Mouse (Mus musculus): Measurements from ENCODE around the gene Epb41.
A peak's percentile ranks its signal among the peaks of the same experiment; 100 is the strongest.

The Epb41 gene

DNA sequence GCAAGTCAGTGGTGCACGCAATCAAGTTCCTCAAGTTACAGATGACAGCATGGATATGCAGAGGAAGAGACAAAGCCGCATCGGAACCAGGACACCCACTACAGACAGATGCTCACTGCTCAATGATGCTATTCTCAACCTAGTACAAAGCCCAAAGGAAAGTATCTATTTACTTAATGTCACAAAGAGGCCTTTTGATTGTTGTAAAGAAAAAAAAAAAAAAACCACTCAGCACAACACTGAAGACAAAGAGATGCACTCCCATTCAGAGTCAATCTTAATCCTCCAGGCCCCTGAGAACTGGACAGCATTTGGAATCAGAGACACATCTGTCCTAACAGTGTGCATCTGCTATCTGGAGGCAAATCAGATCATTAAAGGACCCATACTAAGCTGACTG lies 63.5 kb downstream of the Epb41 start:
- no peak for DNase-seq (ENCODE audit: low read depth in 1 of 2, low spot score in 2 of 2)

DNA sequence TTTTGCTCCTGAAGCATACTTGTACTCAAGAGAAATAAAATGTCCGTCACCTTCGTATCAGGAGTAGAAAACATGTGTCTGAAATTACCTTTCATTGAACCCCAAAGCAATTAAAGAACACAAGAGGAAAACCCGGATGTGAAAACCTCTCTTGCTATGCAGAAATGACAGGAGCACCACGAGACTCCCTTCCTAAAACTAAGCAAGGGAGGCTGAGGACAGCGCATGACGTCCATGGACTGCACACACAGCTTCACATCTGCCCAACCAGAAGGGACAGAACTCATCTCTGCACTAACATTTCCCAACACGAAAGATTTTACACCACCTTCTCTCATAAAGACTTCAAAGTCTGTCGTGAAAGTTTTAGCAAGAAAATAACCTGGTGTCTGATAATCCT lies 64.7 kb downstream of the Epb41 start:
- DNase-seq (ENCODE audit: low read depth in 1 of 2, low spot score in 2 of 2), result peak in 1 of 2 experiments; percentile 10

DNA sequence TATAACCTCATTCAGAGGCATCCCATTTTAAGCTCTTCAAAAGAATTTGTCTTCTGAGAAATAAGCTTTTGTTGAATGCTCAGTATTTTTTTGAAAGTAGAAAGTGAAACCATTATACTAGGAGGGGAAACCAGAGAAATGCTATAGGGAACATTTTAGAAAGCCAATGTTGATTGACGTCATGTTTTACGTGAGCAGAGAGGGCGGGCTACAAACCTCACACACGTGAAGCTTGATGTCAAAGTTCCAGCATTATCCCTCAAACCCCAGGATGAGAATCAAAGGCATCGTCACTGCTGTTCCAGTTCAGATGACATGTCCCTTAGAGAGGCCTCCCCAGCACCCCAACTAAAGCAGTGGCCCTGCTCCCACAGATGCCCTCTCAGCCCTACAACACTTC lies 66.9 kb downstream of the Epb41 start:
- DNase-seq (ENCODE audit: low read depth in 1 of 2, low spot score in 2 of 2), result peak in 1 of 2 experiments; percentile 35

DNA sequence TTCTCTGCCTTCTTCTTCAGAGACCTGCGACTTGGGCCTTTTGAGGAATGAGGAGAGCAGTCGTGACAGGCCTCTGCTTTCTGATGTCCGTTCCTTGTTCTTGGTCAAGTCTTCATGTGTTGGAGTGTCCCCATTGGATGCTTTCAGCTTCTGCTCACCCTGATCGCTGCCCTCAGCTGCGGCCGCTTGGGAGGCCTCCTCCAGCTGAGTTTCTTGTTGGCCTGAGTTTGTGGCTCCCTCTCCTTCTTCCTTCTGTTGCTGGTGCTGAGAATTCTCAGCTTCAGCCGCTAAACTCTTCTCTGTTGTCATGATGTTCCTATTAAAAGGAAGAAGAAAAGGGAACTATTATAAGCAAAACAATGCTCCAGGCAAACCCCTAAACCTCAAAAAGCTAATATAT lies 68.0 kb downstream of the Epb41 start:
- peak in 1 of 2 experiments; percentile 6 for DNase-seq (ENCODE audit: low read depth in 1 of 2, low spot score in 2 of 2)

DNA sequence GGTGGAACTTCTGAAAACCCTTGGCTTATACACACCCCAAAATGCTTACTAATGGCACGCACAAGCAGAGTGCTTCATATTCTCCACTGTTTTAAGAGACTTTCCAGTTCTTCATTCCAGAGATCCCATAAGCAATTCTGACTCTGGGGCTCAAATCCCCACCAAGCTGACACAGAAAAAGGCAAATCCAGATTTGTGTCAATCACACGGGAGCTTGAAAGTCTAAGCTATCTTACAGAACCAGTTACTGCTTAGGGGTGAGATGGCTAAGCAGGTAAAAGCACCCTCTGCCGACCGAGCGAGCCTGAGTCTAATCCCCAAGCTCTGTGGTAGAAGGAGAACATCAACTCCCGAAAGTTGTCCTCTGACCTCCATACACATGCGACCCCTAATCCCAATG lies 76.5 kb downstream of the Epb41 start:
- DNase-seq (ENCODE audit: low read depth in 1 of 2, low spot score in 2 of 2), result no peak

DNA sequence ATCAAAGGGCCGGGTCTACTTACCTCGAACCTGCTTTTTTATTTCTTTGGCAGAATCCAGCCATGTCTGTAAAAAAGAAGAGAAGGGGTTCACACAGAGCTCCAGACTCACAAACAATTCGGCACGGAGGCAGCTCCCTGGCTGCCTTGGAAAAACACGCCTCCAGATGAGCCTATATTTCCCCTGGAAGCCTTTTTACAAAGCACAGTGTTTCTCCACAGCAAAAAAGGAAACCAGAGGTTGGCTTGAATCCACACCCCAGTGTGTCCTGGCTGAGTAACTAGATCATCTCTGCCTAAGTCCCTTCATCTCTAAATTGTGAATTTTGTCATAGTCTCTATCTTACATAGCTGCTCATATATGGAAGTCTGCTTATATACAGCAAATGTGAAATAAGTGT lies 77.6 kb downstream of the Epb41 start:
- DNase-seq (ENCODE audit: low read depth in 1 of 2, low spot score in 2 of 2), result no peak

DNA sequence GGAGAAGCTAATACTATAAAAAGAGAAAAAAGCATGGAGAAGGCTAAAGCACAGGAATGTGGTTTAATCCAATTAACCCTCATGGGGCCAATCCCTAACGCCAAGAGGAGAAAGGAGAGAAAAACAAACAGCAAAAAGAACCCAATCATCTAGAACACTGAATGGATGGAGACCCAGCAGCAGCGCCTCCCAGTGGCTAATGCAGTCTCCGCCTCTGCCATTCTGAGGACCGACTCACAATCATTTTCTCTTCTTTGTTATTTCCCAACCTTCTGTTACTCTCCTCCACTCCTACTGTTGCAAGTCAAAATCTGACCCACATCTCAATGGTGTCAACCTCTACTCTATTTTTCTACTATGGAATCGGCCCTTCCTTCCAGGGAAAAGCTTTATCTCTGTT lies 78.1 kb downstream of the Epb41 start:
- no peak for DNase-seq (ENCODE audit: low read depth in 1 of 2, low spot score in 2 of 2)

DNA sequence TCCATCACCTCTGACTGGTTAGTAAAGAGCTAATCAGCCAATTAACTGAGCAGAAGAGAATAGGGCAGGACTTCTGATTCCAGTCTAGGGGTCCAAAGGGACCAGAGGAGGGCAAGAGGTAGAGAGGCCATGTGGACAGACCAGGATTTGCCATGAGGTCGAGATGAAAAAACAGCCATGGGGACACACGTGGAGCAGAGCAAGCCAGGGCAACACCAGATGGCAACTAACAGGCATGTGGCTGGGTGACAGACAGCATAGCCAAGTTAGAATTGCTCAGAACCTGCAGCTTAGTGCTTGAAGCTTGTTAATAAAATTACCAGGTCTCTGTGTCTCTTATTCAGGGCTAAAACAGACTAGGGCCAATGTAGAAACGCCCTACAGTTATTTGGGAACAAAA lies 81.3 kb downstream of the Epb41 start:
- no peak for DNase-seq (ENCODE audit: low read depth in 1 of 2, low spot score in 2 of 2)

DNA sequence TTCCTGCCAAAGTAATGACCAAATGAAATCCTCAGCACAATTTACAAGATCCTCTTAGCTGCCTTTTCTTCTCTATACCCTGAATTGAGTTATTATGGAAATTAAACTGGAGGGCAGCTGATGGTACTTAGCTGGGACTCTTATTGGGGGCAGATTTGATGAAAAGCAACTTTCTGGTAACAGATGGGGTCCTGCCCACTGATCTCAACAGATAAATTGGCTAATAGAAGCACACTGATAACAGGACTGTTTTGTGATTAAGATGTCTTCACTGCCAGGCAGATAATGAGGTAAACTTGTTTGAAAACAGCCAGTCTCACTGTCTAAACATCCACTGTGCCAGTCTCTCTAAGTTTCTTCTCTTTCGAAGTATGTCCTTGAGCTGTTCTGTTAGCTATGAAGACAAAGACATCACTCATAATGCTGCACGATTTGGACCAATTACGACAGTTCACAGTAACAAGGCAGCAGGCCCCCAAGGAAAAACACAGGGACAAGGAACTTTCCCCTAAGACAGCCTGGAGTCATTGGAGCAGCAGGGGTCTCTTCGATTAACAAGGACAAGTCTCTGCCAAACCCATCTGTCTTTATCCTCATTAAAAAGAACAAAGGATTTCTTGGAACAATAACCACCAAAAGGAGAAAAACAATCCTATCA lies 92.1 kb downstream of the Epb41 start:
- DNase-seq (ENCODE audit: low read depth in 1 of 2, low spot score in 2 of 2), result no peak

DNA sequence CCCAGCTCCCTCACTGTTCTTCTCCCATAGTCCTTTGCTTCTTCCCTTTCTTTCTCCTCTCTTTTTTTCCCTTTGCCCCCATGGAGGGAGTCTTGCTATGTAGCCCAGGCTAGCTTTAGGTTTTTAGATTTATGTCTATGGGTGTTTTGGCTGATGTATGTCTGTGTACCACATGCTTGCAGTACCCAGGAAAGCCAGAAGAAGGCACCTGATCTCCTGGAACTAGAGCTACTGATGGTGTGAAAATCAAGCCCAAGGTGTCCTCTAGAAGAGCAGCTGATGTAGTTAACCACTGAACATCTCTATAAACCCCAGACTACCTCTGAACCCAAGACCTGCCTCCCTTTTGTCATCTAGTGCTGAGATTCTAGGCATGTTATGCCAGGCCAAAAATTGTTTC lies 93.4 kb downstream of the Epb41 start:
- DNase-seq (ENCODE audit: low read depth in 1 of 2, low spot score in 2 of 2), result no peak

DNA sequence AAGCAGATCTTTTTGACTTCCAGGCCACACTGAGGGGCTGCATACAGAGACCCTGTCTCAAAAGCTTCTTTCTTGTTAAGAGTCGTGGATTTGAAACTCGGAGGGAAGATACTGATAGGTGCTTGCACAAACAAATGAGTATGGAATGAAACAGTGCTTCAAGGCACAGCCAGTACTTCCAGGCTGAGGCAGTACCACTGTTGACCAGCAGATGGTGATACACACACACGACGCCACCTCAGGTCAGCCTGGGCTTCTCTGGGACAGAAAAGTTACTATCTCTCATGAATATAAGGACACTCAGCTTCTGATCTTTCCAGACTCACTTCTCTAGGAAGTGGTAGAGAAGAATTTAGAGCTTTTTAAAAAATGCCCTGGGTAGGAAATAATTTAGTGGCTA lies 97.9 kb downstream of the Epb41 start:
- DNase-seq (ENCODE audit: low read depth in 1 of 2, low spot score in 2 of 2), result peak; percentile 9 to 62

DNA sequence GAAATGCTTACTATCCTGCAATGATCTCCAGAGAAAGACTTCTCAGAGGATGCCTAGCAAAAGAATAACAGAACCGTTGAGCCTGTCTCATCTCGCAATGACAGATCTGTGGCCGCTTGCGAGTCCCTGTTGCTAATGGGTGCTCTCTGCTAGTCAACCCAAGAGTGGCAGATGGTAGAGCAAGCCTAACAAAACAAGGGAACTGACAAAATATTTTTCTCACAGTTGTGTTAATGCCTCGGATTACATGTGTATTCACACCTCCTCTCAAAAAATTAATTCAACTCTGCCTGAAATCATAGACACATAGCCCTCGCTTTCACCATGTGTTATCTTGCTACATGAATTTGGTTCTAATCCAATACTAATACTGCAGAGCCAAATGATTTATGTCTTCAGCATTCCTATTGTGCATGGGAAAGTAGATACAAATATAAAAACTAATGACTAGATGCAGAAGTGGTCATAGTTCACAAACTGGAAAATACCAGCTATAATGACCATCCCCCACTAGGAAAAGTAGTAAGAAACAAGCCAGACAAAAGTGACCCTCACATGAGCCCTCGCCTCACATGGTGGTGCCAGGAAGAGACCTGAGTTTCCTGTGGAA lies 104.8 kb downstream of the Epb41 start:
- no peak for DNase-seq (ENCODE audit: low read depth in 1 of 2, low spot score in 2 of 2)

DNA sequence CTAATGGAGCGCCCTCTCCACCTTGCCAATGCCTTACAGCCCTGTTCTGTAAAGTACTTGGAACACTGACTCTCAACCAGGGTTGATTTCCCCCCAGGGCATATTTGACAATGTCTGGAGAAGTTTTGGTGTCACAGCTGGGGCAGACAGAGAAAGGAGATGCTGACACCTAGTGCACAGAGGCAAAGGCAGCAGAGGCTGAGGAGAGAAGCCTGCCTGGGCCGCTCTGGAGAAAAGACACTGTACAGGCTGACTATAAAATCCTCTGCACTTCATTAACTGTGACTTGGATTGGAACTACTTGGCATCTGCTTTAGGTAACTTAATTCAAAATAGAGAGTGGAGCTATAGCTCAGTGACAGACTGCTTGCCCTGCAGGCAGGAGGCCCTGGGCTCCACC lies 106.2 kb downstream of the Epb41 start:
- DNase-seq (ENCODE audit: low read depth in 1 of 2, low spot score in 2 of 2), result no peak

DNA sequence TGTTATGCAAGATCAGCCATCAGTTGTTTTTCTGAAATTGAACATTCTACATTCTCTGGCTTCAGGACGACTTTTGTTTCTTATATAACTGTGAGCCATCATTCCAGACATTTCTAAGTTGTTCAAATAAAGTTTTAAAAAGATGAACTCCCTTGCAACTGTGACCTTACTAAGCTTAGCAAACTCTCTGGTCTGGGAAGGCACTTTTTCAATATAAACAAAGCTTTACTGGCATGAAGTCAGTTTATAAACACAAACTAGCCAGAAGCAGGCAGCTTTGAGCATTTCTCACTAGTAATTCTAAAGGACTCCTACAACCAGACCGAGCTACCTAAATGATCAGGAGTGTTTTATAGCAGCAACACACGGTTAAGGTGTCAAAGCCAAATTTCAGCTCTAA lies 118.0 kb downstream of the Epb41 start:
- DNase-seq (ENCODE audit: low read depth in 1 of 2, low spot score in 2 of 2), result no peak

DNA sequence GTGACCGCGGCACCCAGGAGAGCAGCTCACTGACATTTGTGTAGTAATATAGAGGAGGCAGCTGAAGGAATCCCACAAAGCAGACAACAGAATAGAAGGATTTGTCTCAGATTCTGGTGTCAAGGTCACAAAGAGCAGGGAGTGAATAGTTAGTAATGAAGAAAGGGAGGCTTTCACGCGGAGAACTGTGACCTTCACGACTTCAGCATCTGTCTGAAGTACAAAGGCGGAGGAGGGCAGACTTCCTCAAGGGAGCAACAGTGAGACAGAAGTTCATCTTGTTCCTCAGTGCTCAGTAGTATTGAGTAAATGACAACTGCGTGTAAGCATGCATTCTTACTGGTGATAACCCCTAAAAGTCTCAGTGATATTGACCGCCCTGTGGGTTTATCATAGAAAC lies 124.5 kb downstream of the Epb41 start:
- no peak for DNase-seq (ENCODE audit: low read depth in 1 of 2, low spot score in 2 of 2)

DNA sequence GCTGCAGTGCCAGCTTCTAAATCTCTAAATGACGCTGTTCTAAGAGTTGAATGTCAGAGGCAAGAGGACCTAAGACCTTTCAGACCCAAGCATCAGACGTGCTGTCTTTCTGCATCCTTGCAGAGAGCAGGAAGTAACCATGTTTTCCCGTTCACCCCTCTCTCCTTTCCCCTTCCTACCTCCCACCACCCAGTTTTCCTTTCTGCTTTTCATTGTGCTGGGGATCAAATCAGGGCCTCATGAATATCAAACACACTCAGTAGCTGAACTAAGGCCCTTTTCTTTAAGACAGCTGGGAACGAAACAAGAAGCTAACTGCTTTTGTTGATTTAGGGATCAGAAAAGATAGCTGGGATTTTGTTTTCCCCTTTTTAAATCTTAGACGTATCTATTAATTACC lies 125.2 kb downstream of the Epb41 start:
- DNase-seq (ENCODE audit: low read depth in 1 of 2, low spot score in 2 of 2), result no peak

DNA sequence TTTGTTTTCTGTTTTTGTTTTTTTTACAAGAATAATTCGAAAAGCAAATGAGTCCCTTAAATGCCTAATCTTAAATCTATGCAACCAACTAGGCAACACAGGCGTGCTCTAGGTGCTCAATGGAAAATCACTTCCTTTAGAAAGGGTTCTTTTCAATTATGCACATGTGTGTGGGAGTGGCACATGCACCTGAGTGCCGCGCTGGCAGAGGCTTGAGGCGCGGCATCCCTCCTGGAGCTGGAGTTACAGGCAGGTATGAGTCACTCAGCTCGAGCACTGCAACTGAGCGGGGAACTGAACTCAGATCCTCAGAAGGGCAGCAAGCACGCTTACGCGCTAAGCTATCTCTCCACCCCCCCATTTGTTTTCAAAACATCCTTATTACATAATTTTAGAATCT lies 127.3 kb downstream of the Epb41 start:
- DNase-seq (ENCODE audit: low read depth in 1 of 2, low spot score in 2 of 2), result no peak

DNA sequence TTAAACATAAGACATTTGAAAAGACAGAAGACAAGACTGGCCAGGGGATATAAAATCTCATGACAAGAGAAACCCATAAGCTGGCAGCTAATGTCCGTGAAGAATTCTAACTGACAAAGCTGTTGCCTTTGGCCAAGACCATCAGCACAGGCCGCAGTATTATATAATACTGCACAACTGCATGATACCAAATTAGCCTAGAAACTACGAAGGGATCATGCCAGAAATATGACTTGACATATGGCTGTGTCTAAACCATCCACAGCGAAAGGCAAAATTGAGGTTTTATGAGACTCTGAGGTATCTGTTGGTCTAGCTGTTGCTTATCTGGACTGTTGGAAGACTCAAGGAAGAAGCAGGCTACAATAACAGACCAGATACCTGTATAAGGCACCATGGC lies 134.3 kb downstream of the Epb41 start:
- no peak for DNase-seq (ENCODE audit: low read depth in 1 of 2, low spot score in 2 of 2)

DNA sequence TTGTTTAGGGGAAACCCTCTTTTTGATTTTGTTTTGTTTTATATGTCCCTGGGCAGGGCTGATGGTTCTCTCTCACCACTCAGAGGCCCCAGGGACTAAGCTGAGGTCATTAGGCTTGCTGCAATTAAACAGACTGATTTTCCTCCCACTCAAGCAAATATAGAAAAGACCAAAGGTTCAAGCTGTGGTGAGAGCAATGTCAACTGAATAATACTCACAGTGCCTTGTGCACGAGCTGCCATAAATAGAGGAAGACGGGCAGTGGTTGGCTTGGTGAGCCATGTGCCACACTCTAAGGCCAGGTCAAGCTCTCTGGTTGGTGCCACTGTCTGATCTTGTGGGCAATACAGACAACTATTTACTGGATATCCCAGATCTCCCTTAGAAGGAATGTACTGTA lies 135.7 kb downstream of the Epb41 start:
- no peak for DNase-seq (ENCODE audit: low read depth in 1 of 2, low spot score in 2 of 2)

DNA sequence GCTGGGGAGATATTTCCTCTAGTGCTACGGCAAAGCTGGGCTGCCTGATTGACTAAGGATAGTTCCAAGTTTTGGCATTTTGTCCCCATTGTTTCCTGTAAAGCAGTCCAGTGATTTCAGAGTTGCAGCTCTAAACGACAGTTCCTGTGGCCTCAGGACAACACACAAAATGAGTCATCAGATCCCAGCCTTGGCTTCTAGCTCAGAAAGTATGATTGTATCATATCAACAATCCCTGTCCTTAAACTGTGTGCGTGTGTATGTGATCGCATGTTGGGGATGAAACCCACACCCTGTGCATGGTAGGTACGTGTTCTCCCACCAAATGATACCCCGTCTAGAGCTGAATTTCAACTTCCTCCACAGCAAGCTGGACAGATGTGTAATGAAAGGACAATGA lies 146.0 kb downstream of the Epb41 start:
- no peak for DNase-seq (ENCODE audit: low read depth in 1 of 2, low spot score in 2 of 2)

DNA sequence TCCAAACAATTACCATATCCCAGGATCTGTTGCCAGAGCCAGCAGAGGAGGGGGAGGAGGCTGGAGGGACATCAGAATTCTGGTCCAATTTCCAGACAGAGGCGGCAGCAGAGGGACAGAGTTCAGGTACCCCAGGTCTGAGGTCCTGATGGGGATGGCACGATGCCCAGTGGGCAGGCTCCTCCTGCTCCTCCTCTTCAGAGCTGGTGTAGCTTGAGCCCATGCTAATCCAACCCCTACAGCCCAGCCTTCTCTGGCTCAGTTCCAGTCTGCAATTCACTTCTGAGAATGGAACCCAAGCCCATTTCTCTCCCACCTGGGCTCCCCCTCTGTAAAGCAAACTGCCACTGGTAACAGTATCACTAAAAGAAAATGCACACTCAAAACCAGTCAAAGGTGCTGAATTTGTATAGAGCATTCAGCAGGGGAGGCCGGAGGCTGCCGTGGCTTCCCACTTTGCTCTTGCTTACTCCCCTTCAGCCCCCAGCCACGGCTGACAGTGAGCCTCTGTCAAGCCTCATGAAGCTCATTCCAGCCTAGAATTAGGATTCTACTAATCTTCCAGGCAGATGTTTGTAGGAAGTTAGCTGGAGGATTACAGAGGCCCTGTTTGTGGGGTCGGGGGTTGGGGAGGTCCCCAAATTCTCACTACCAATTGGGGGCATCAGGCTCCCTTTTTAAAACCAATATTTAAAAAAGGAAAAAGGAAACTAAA lies 150.9 kb downstream of the Epb41 start:
- DNase-seq (ENCODE audit: low read depth in 1 of 2, low spot score in 2 of 2), result no peak

DNA sequence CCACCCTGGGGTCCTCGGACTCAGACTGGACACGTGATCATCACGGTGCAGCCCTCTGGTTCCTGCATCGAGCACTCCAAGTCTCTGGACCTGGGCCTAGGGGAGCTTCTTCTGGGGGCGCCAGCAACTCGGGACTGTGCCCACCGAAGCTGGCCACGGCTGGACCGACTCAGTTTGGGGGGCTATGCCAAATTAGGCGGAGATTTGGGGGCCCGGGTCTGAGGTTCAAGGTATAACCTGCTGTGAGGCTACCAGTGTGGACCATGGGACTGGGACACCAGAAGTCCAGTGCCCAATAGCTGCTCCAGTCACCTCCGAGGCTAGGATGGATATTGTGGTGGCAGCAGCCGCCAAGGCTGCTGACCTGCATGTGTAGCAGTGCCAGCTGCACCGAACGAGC lies 152.7 kb downstream of the Epb41 start:
- no peak for DNase-seq (ENCODE audit: low read depth in 1 of 2, low spot score in 2 of 2)

Measured in monocyte, adult 2 months (primary cell).